Mouse (Mus musculus): ENCODE results near the gene Selenom.

Selenom gene

DNA sequence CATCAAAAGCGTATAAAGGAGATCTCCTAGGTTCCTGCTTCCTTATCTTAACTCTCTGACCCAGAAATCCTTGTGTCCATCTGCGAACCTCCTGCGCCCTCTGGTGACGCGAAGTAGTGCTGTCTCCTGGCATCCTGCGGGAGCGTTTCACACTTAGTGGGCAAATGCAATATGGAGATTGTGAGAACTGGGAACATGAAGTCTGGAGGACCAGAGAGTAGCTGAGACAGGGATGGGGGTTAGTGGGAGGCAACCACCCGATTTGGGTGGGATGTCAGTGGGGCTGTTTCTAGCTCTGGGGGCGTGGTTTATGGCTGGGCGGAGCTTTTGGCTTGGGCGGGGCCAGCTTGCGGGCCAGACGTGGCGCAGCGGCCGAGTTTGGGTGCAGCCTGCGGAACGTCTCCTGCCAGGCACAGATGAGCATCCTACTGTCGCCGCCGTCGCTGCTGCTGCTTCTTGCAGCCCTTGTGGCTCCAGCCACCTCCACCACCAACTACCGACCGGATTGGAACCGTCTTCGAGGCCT lies at the start of gene Selenom:
Gene Selenom (plus strand): TSS at position 156 of the 526 bp plus-strand sequence.
- DNase-seq (ENCODE audit: extremely low read depth, low read depth, low spot score) = no peak

DNA sequence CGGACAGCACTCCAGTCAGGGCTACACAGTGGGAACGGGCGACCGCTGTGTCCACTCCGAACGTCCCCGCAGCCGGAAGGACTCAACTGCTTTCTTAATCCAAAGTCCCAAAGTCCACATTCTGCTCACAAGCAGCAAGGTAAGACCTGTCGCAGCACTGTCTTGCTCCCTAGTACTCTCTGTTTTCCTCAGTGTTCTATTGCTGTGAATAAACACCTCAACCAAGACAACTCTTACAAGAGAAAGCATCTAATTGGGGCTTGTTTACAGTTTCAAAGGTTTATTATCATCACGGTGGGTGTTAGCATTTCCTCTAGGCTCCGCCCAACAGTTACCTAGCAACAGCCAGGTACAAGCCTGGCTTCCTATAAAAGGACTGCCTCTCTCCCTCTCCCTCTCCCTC lies 43.0 kb upstream of the Selenom start:
- no peak for DNase-seq (ENCODE audit: extremely low read depth, low read depth, low spot score)

DNA sequence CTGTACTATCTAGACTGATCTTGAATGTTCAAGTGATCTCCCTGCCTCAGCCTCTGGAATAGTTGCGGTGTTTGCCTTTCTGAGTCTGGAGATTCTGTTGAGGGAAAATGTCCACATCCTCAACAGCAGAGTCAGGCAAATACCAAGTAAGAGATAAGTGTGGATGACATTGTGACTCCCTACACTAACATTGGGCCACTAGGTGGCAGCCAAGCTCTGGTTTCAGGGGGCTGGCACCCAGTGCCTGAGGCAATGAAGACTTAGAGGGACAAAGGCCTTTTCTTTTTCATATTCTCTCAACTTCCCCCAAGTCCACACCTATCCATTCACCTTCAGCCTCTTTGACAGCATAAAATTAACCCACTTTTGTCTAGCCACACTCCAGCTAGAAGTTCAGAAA lies 42.0 kb upstream of the Selenom start:
- DNase-seq (ENCODE audit: extremely low read depth, low read depth, low spot score) = no peak

DNA sequence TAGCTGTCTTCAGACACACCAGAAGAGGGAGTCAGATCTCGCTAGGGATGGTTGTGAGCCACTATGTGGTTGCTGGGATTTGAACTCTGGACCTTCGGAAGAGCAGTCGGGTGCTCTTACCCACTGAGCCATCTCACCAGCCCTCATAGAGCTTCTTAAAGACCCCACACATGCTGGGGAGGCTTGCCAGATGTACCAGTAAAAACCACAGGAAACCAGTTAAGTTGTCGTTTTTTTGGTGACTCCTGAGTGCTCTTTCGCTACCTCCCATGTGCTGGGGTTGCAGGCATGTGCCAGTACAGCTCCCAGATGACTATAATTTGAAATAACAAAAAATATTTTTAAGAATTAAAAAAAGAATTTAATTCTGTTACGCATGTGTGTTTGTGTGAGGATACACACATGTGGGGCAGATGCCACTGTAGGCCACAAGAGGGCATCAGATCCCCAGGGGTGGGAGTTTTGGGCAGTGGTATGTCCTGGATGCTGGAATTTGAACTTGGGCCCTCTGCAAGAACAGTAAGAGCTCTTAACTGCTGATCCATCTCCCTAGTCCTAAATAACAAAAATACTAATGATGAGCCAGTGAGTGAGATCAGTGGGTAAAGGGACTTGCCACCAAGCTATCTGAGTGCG lies 39.9 kb upstream of the Selenom start:
- DNase-seq (ENCODE audit: extremely low read depth, low read depth, low spot score) = no peak

DNA sequence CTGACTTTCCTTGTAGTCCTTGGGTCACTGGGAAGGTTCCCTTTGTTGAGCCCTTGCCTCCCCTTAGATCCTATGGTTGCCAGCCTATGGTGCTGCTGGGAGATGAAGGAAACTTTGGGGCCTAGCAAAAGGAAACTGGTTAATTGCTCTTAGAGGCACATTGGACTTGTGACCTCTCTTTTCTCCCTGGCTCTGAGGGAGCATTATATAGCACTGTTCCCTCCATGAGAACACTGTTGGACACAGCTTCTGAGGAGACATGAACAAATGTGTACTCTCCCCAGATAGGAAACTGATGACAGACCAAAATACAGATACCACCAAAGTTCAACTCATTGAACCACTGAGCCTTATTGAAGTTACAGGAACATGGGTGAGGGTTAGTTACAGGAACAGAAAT lies 39.0 kb upstream of the Selenom start:
- DNase-seq (ENCODE audit: extremely low read depth, low read depth, low spot score) = no peak

DNA sequence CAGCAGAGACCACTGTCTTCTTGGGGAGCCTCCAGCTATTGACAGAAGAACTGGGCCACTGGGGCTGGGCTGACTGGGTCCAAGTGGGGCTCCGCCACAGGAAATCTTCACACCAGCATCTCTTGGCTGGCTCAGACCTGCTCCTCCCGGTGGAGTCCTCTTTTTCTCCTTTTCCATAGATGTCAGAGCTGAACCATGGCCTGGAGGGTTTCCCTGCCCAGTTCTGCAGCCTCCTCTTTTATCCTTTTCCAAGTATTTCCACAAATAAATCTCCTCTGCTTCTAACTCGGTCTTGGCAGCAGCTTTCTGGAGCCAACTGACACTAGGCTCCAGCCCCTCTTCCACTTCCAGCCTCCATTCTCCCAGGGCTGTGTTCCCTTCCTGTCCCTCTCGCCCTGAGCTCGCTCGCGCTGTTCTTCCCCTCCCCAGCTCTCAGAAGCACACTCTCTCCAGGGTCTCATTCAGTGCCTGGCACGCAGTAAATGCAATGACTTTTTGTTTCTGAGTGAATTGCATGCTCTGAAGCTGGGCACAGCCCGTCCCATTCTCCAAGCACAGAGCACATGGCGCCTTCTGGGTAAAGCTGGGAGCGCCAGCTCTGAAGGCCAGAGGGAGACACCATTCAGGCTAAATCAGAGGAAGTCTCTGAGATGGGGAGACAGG lies 30.4 kb upstream of the Selenom start:
- no peak for DNase-seq (ENCODE audit: extremely low read depth, low read depth, low spot score)

DNA sequence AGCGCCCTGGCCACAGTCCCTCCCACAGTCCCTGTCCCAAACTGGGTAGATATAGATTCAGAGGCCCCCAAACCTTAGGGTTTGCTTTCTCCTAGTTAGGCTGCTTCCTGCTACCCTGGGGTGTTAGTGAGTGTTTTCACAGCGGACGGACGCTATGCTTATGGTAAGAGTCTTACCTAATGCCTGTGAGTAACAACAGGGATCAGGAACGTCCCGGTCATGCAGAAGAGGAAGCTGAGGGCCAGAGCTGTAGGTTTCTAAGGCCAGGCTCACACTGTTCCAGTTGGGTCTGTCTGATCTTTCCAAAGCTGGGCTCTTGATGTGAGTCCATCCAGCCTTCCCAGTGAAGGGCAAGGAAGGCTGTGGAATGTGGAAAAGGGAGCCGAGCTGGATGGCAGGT lies 28.1 kb upstream of the Selenom start:
- DNase-seq (ENCODE audit: extremely low read depth, low read depth, low spot score) = no peak

DNA sequence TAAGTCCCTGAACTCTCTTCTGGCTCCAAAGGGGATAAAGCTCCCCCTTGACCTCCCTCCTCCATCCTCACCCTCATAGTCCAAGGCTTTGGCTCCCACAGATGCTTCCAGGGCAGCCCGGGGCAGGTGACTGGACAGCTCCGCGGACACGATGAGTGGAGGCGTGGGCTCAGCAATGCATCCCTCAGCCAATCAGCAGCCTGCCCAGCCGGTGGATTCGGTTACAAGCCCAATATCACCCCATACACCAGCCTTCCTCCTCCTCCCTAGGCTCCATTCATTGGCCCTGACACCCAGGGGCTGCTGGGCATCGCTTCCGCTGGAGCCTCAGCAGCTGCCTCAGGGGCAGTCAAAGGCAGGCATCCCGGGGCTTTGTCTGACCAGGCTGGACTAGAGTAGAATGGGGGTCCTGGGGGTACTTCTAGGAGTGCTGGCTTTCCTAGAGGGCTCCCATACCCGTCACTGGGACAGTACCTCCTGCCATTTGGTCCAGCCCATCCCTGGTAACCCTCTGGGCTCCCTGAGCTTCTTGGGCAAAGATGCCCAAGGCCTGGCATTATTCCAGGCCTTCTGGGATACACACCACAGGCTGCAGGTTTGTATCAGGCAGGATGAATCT lies 26.4 kb upstream of the Selenom start, which contains the start of gene Pla2g3:
Gene Pla2g3 (plus strand): TSS at position 333 of the 619 bp plus-strand sequence.
- DNase-seq (ENCODE audit: extremely low read depth, low read depth, low spot score) = no peak

DNA sequence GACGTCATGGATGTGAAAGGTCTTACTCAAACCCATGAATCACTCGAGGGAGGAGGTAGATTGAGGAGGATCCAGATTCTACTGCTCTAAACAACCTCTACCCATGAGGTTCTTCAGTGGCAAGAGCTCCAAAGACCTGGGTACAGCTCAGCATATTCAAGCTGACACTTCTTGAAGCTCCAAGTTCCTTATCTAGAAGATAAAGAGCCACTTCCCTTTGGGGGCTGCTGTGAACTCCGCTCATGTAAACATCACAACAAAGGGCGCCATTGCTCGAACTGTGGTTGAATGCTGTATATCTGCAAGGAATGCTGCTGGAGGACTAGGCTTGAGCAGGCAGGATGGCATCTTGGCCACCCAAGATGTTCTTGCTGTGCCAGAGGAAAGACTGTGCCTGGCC lies 25.4 kb upstream of the Selenom start:
- no peak for DNase-seq (ENCODE audit: extremely low read depth, low read depth, low spot score)

DNA sequence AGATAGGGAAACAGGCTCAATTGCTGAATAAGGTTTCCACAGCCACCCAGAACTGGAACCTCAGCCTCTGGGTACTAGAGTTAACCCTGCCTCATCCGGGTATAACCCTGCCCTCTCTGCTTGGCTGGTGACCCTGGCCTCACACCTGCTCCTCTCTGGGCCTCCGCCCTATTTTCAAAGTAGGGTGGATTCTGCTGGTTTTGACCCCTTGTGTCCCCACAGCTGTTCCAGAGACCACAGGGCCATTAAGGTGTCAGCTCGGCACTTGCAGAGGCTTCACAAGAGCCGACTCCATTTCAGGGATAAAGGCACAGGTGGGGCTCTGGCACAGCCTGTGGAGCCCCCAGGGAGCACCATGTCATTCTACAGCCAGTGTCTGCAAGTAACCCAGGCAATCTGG lies 21.7 kb upstream of the Selenom start:
- no peak for DNase-seq (ENCODE audit: extremely low read depth, low read depth, low spot score)

DNA sequence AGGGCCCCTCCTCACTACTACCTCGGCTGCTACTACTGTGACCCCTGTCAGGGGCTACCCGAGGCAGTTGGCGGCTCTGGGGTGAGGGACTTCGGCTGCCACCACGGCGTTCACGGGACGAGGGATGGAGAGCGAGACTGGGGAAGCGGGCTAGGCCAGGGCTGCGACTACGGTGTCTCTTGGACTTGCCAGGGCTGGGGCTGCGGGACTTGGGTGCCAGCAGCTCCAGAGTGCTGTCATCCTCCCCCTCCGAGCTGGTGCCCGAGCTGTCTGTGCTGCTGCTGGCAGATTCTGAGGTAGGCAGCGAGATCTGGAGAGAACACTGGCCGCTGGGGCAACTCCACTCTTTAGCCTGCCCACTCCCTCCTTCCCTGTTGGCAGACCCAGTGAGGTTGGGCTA lies 19.6 kb upstream of the Selenom start:
- DNase-seq (ENCODE audit: extremely low read depth, low read depth, low spot score) = no peak

DNA sequence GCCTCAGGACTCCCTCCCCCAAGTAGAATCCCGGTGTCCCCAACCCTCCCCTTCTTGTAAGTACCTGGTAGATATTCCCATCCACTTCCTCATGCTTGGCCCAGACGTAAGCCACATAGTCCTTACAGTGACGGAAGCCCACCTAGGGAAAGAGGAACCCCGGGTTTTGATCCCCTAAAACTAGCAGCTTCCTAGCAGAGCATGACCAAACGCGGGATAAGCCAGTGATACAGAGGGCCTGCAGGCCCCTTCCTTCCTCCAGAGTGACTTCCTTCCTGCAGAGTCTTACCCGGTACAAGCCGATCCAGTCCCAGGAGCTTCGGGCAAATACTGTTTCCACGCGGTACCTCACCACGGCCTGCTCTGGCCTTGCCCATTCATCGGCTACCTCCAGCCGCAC lies 19.0 kb upstream of the Selenom start:
- no peak for DNase-seq (ENCODE audit: extremely low read depth, low read depth, low spot score)

DNA sequence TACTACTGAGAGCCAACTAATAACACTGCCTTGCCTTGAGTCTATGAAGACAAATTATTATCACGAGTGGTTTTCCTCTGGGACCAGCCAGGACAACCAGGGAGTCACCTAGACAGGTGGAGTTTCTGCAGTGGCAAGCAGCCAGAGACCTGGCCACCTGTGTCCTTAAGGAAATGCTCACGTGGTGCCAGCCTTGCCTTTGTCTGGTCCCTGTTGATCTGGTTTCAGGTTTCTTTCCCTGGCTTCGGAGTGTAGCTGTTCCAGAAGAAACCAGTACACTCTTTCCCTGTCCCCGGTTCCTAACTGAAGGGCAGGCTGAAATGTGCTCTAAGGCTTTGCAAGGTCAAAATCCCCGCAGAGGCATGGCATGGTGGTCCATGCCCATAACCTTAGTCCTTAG lies 17.7 kb upstream of the Selenom start:
- DNase-seq (ENCODE audit: extremely low read depth, low read depth, low spot score) = no peak

DNA sequence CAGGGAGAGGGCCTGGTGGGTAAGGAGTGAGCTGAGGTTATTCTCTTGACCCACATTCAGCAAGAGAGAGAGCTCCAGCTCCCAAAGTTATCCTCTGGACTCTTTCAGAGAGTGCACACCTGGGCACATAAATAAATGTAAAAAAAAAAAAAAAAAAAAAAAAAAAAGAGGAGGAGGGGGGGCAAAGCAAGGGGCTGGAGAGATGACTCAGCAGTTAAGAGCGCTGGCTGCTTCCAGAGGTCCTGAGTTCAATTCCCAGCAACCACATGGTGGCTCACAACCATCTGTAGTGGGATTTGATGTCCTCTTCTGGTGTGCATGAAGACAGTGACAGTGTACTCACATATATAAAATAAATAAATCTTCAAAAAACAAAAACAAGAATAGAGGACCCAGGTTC lies 17.2 kb upstream of the Selenom start:
- DNase-seq (ENCODE audit: extremely low read depth, low read depth, low spot score) = no peak

DNA sequence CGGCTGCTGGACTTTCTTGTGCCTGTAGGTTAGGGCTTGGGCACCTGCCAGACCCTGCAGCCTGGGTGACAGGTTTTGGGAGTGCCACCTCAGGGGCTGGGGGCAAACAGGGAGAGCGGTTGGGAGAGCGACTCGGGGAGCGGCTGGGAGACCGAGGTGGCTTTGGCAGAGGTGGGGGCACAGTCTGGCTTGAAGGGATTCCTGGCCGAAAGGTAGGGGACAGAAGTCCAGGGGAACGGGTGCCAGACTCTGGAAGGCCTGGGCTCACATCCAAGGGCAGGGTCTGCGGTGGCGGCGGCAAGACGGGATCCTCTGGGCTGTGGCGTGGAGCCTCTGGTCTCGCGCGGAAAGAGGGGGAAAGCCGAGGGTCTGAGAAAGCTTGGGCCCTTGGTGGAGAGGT lies 12.4 kb upstream of the Selenom start:
- DNase-seq (ENCODE audit: extremely low read depth, low read depth, low spot score) = no peak

DNA sequence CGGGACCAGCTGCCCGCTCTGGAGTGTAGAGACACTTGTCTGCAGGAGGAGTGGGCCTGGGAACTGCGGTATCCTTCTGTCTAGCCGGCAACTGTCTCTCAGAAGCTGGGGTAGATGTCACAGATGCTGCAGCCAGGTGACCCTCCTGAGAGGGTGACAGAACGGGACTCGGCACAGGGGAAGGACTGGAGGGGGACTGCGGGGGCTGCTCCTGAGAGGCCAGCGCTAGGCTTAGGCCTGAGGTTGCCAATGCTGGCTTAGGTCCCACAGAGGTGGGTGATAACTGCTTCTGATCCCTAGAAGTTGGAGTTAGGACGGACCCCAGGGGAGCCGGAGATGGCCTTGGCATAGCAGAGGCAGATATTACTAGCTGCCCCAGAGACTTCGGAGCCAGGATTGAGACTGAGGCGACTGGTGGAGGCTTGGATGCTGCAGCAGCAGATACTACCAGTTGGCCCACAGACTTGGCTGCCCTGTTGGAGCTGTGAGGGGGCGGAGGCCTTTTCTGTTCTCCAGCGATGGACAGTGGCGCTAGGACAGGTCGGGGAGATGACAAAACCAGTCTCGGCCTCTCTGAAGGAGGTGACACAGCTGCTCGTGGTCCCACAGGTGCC lies 11.9 kb upstream of the Selenom start:
- no peak for DNase-seq (ENCODE audit: extremely low read depth, low read depth, low spot score)

DNA sequence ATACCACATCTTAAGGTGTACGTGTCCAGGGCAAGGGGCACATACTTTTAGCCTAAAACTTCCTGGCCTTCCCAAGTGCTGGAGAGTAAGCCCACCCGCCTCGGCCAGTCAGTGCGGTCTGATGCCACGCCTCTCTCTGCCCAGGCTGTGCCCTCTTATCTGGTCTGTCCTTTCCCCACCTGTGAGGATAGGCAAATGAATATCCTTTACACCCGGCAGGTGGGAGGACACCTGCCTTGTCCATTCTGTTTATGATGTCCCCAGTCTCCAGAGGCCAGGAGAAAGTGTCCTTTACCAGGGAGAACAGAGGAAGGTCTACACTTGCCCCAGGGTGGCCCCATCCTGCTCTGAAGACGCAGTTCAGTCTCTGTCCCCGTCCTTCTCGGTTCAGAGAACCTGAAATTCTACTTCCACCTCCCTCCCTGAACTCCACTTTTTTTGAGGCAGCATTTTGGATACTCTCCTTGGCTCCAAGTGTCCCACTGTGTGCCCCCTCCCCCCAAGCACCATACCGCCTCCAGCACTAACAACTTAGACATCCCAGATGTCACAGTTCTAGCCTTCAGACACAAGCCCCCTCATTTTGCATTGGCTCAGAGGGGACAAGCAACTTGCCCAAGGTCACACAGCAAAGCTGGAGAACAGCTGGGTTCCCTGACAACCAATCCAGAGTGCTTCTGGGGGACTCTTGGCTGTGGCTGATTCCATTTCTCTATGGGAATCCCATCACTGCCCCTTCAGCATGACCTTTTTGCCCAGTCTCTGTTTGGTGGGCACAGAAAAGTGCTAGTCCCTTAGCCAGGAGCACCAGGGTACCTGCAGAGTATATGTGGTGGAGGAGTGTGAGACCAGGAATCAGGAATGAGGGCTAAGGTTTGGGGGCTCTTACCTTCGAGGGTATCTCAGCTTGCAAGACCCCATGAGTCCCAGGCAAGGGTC lies 10.5 kb upstream of the Selenom start:
- no peak for DNase-seq (ENCODE audit: extremely low read depth, low read depth, low spot score)

DNA sequence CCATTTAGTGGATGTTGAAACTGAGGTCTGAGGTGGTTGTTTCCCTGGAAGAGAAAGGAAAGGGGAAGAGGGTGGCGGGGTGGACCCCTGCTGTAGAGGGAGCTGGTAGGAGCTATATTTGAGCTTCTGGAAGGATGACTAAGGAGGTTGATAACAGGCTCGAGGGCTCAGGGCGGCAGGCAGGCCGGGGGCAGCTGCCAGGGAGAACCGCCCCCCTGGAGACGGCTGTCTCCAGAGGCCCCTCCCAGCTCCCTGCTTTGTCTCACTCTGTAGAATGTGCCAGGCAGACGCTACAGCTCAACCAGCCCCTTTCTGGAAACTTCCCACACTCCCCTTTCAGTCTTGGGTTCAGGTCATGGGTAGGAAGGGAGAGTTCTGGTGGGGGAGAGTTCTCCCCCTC lies 6.3 kb upstream of the Selenom start:
- DNase-seq (ENCODE audit: extremely low read depth, low read depth, low spot score) = no peak

DNA sequence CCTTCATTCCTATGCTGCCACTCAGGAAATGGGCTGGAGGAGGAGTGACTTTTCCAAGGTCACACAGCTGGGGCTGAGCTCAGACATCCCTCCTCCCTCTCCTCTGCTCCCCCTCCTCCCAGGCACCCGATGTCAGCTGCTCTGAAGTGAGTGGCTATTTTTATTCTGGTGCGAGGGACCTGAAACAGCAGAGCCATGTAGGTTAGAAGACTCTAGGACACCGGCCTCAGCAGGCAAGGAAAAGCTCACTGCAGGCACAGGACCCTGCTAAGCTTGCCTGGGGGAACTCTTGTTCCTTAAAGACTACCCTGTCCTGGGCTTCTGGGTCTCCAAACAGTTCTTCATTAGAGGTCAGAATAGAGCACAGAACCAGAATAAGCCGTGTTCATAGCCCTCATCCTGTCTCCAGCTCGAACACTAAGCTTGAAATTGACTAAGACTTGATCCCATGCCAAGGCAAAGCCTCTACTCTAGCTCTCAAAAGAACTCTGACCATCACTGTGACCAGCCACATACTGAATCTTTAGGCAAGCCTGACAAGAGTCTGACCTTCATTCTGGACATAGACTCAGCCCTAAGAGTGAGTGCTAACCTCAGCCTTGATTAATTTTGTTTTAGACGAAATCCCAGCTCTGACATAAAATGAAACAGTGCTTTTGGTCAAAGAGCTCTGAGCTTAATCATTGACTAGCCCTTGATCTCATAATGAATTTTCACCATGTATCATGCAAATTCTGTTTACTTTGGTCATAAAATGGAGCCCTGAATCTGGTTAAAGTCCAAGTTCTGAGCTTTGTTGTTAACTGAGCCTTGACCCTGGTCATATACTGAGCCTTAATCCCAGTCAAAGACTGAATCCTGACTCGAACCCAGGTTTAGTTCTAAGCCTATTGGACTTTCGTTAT lies 5.1 kb upstream of the Selenom start:
- DNase-seq (ENCODE audit: extremely low read depth, low read depth, low spot score) = no peak

DNA sequence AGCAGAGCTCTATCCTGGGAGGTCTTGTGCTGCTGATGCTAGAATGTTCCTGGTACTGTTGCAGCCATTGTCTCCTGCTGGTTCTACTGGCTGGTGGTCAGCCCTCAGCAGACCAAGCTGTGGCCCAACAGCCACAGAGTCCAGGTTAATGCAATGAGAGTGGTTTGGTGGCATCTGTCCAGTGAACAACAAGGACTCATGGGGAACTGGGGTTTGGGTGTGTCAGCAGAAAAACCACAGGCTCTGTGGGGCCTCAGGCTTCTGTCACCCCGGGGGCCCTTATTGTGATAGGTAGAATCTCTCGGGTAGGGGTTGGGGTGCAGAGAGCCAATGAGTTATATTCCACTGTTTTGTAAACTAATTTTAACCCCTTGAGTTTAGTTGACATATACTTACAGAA lies 4.2 kb upstream of the Selenom start:
- no peak for DNase-seq (ENCODE audit: extremely low read depth, low read depth, low spot score)

Measured in fat pad, adult 2 months (tissue).